Mouse (Mus musculus): ENCODE data around the gene Cops7a. TPM values are rescaled to one million over a fixed set of nuclear protein-coding genes. Genes with fewer than 3 reads are reported as not detected.

Gene Cops7a
- polyA plus RNA-seq (2014; fragmentation: Illumina TruSeq; extraction: RNeasy Lipid Tissue Mini Kit (QIAGEN cat#74804); ENCODE audit: low read depth, low replicate concordance), result 36.9 TPM

GRCm38 (mm10) chr6:124965088-124965719 lies at the start of gene Cops7a:
Gene Cops7a, minus strand, starts transcription at chr6:124965538.

GRCm38 (mm10) chr6:125009129-125009180 lies 43.6 kb upstream of the Cops7a start, which contains the start of gene Zfp384:
Gene Zfp384, plus strand, starts transcription at chr6:125009145.

GRCm38 (mm10) chr6:124996551-124997501 lies 31.5 kb upstream of the Cops7a start, which contains the start of gene Pianp:
Gene Pianp, plus strand, starts transcription at chr6:124996694.

GRCm38 (mm10) chr6:124930754-124931524 lies 34.4 kb downstream of the Cops7a start, which contains the start of gene Mlf2:
Gene Mlf2, plus strand, starts transcription at chr6:124931386.

GRCm38 (mm10) chr6:124919695-124920317 lies 45.5 kb downstream of the Cops7a start, which contains the start of gene Ptms:
Gene Ptms, minus strand, starts transcription at chr6:124920103.

GRCm38 (mm10) chr6:124911533-124912218 lies 53.7 kb downstream of the Cops7a start, which contains the start of gene Lag3:
Gene Lag3, minus strand, starts transcription at chr6:124911705.

Other genes starting within 250 kb of the Cops7a start
- 0.21 TPM for gene Ptpn6, start 226.8 kb downstream of the Cops7a start, polyA plus RNA-seq (2014; fragmentation: Illumina TruSeq; extraction: RNeasy Lipid Tissue Mini Kit (QIAGEN cat#74804); ENCODE audit: low read depth, low replicate concordance)
- 9.6 TPM for gene Grcc10, start 224.2 kb downstream of the Cops7a start, polyA plus RNA-seq (2014; fragmentation: Illumina TruSeq; extraction: RNeasy Lipid Tissue Mini Kit (QIAGEN cat#74804); ENCODE audit: low read depth, low replicate concordance)
- gene Gm45234, start 209.5 kb downstream of the Cops7a start, polyA plus RNA-seq (2014; fragmentation: Illumina TruSeq; extraction: RNeasy Lipid Tissue Mini Kit (QIAGEN cat#74804); ENCODE audit: low read depth, low replicate concordance), result not detected
- gene Atn1, start 209.0 kb downstream of the Cops7a start, polyA plus RNA-seq (2014; fragmentation: Illumina TruSeq; extraction: RNeasy Lipid Tissue Mini Kit (QIAGEN cat#74804); ENCODE audit: low read depth, low replicate concordance), result 0.17 TPM
- 0.08 TPM for gene Eno2, start 195.9 kb downstream of the Cops7a start, polyA plus RNA-seq (2014; fragmentation: Illumina TruSeq; extraction: RNeasy Lipid Tissue Mini Kit (QIAGEN cat#74804); ENCODE audit: low read depth, low replicate concordance)
- 112 TPM for gene Lrrc23, start 185.8 kb downstream of the Cops7a start, polyA plus RNA-seq (2014; fragmentation: Illumina TruSeq; extraction: RNeasy Lipid Tissue Mini Kit (QIAGEN cat#74804); ENCODE audit: low read depth, low replicate concordance)
- 0.45 TPM for gene Spsb2, start 156.9 kb downstream of the Cops7a start, polyA plus RNA-seq (2014; fragmentation: Illumina TruSeq; extraction: RNeasy Lipid Tissue Mini Kit (QIAGEN cat#74804); ENCODE audit: low read depth, low replicate concordance)
- 41.8 TPM for gene Tpi1, start 151.2 kb downstream of the Cops7a start, polyA plus RNA-seq (2014; fragmentation: Illumina TruSeq; extraction: RNeasy Lipid Tissue Mini Kit (QIAGEN cat#74804); ENCODE audit: low read depth, low replicate concordance)
- 18.4 TPM for gene Usp5, start 136.1 kb downstream of the Cops7a start, polyA plus RNA-seq (2014; fragmentation: Illumina TruSeq; extraction: RNeasy Lipid Tissue Mini Kit (QIAGEN cat#74804); ENCODE audit: low read depth, low replicate concordance)
- 62.1 TPM for gene Cdca3, start 136.0 kb downstream of the Cops7a start, polyA plus RNA-seq (2014; fragmentation: Illumina TruSeq; extraction: RNeasy Lipid Tissue Mini Kit (QIAGEN cat#74804); ENCODE audit: low read depth, low replicate concordance)
- gene Gnb3, start 125.3 kb downstream of the Cops7a start, polyA plus RNA-seq (2014; fragmentation: Illumina TruSeq; extraction: RNeasy Lipid Tissue Mini Kit (QIAGEN cat#74804); ENCODE audit: low read depth, low replicate concordance), result not detected
- gene P3h3, start 107.8 kb downstream of the Cops7a start, polyA plus RNA-seq (2014; fragmentation: Illumina TruSeq; extraction: RNeasy Lipid Tissue Mini Kit (QIAGEN cat#74804); ENCODE audit: low read depth, low replicate concordance), result not detected
- gene Gpr162, start 101.6 kb downstream of the Cops7a start, polyA plus RNA-seq (2014; fragmentation: Illumina TruSeq; extraction: RNeasy Lipid Tissue Mini Kit (QIAGEN cat#74804); ENCODE audit: low read depth, low replicate concordance), result 0.39 TPM
- gene Cd4, start 77.3 kb downstream of the Cops7a start, polyA plus RNA-seq (2014; fragmentation: Illumina TruSeq; extraction: RNeasy Lipid Tissue Mini Kit (QIAGEN cat#74804); ENCODE audit: low read depth, low replicate concordance), result 0.28 TPM
- gene Lag3, start 53.8 kb downstream of the Cops7a start, polyA plus RNA-seq (2014; fragmentation: Illumina TruSeq; extraction: RNeasy Lipid Tissue Mini Kit (QIAGEN cat#74804); ENCODE audit: low read depth, low replicate concordance), result not detected
- gene Ptms, start 45.4 kb downstream of the Cops7a start, polyA plus RNA-seq (2014; fragmentation: Illumina TruSeq; extraction: RNeasy Lipid Tissue Mini Kit (QIAGEN cat#74804); ENCODE audit: low read depth, low replicate concordance), result 19.0 TPM
- 2.7 TPM for gene Mlf2, start 34.2 kb downstream of the Cops7a start, polyA plus RNA-seq (2014; fragmentation: Illumina TruSeq; extraction: RNeasy Lipid Tissue Mini Kit (QIAGEN cat#74804); ENCODE audit: low read depth, low replicate concordance)
- gene Pianp, start 31.2 kb upstream of the Cops7a start, polyA plus RNA-seq (2014; fragmentation: Illumina TruSeq; extraction: RNeasy Lipid Tissue Mini Kit (QIAGEN cat#74804); ENCODE audit: low read depth, low replicate concordance), result not detected
- 25.2 TPM for gene Zfp384, start 43.6 kb upstream of the Cops7a start, polyA plus RNA-seq (2014; fragmentation: Illumina TruSeq; extraction: RNeasy Lipid Tissue Mini Kit (QIAGEN cat#74804); ENCODE audit: low read depth, low replicate concordance)
- gene Ing4, start 74.2 kb upstream of the Cops7a start, polyA plus RNA-seq (2014; fragmentation: Illumina TruSeq; extraction: RNeasy Lipid Tissue Mini Kit (QIAGEN cat#74804); ENCODE audit: low read depth, low replicate concordance), result 3.7 TPM
- gene Acrbp, start 84.2 kb upstream of the Cops7a start, polyA plus RNA-seq (2014; fragmentation: Illumina TruSeq; extraction: RNeasy Lipid Tissue Mini Kit (QIAGEN cat#74804); ENCODE audit: low read depth, low replicate concordance), result 113 TPM
- not detected for gene Lpar5, start 102.4 kb upstream of the Cops7a start, polyA plus RNA-seq (2014; fragmentation: Illumina TruSeq; extraction: RNeasy Lipid Tissue Mini Kit (QIAGEN cat#74804); ENCODE audit: low read depth, low replicate concordance)
- gene Chd4, start 130.4 kb upstream of the Cops7a start, polyA plus RNA-seq (2014; fragmentation: Illumina TruSeq; extraction: RNeasy Lipid Tissue Mini Kit (QIAGEN cat#74804); ENCODE audit: low read depth, low replicate concordance), result 85.2 TPM
- 3.4 TPM for gene Nop2, start 166.4 kb upstream of the Cops7a start, polyA plus RNA-seq (2014; fragmentation: Illumina TruSeq; extraction: RNeasy Lipid Tissue Mini Kit (QIAGEN cat#74804); ENCODE audit: low read depth, low replicate concordance)
- gene Iffo1, start 179.7 kb upstream of the Cops7a start, polyA plus RNA-seq (2014; fragmentation: Illumina TruSeq; extraction: RNeasy Lipid Tissue Mini Kit (QIAGEN cat#74804); ENCODE audit: low read depth, low replicate concordance), result 9.8 TPM
- 17.5 TPM for gene Gapdh, start 200.9 kb upstream of the Cops7a start, polyA plus RNA-seq (2014; fragmentation: Illumina TruSeq; extraction: RNeasy Lipid Tissue Mini Kit (QIAGEN cat#74804); ENCODE audit: low read depth, low replicate concordance)
- gene Ncapd2, start 226.2 kb upstream of the Cops7a start, polyA plus RNA-seq (2014; fragmentation: Illumina TruSeq; extraction: RNeasy Lipid Tissue Mini Kit (QIAGEN cat#74804); ENCODE audit: low read depth, low replicate concordance), result 20.1 TPM
- gene Mrpl51, start 226.3 kb upstream of the Cops7a start, polyA plus RNA-seq (2014; fragmentation: Illumina TruSeq; extraction: RNeasy Lipid Tissue Mini Kit (QIAGEN cat#74804); ENCODE audit: low read depth, low replicate concordance), result 192 TPM

Measured in testis, adult 10 weeks (tissue).